Mouse (Mus musculus) MEL (cell line): ENCODE results near the gene Inpp5a. TPM values are rescaled to one million over a fixed set of nuclear protein-coding genes. Genes with fewer than 3 reads are reported as not detected.

Experiments used
- DNase-seq: peaks from one replicate; pipeline ENCODE4 v3.0.0; 2011; ENCODE audit warnings: low read depth, low spot score
- H3K27ac ChIP-seq: 2 replicates; pipeline ENCODE4 v1.5.1; 2012; ENCODE audit warnings: low read depth, mild to moderate bottlenecking, control low read depth, low read length, moderate library complexity; ENCODE audit not compliant: control insufficient read depth
- H3K27me3 ChIP-seq, 2 experiments: fragments of 150-350 bp in 1 of 2; sonication (generic) in 1 of 2; 2 replicates each; pipeline ENCODE4 v1.6.1; 2012; ENCODE audit warnings: low read length in 2 of 2, mild to moderate bottlenecking in 2 of 2, improper control_type of control experiment in 1 of 2, moderate library complexity in 1 of 2; ENCODE audit not compliant: insufficient read depth in 2 of 2, control insufficient read depth in 1 of 2
- H3K36me3 ChIP-seq, 2 experiments: 2 replicates each; pipeline ENCODE4 v1.6.1; 2012 to 2014; ENCODE audit warnings: low read length in 2 of 2, improper control_type of control experiment in 1 of 2, inconsistent platforms in 1 of 2, mild to moderate bottlenecking in 1 of 2; ENCODE audit not compliant: insufficient read depth in 2 of 2, control insufficient read depth in 1 of 2
- H3K4me1 ChIP-seq, 2 experiments: fragments of 150-350 bp in 1 of 2; sonication (generic) in 1 of 2; 2 replicates each; pipeline ENCODE4 v1.6.1; 2012; ENCODE audit warnings: low read length in 2 of 2, improper control_type of control experiment in 1 of 2, mild to moderate bottlenecking in 1 of 2; ENCODE audit not compliant: insufficient read depth in 2 of 2, control insufficient read depth in 1 of 2
- H3K4me3 ChIP-seq, 2 experiments: fragments of 150-350 bp in 1 of 2; sonication (generic) in 1 of 2; 2 replicates each; pipeline ENCODE4 v1.5.1; 2012; ENCODE audit warnings: low read depth in 2 of 2, low read length in 2 of 2, mild to moderate bottlenecking in 2 of 2, moderate library complexity in 2 of 2, control low read depth in 1 of 2, improper control_type of control experiment in 1 of 2; ENCODE audit not compliant: control insufficient read depth in 1 of 2, insufficient read depth in 1 of 2
- H3K79me2 ChIP-seq: 2 replicates; pipeline ENCODE4 v1.6.1; 2012; ENCODE audit warnings: mild to moderate bottlenecking, low read length, moderate library complexity; ENCODE audit not compliant: control insufficient read depth, poor library complexity, insufficient read depth
- H3K9ac ChIP-seq: 2 replicates; pipeline ENCODE4 v1.6.1; 2012; ENCODE audit warnings: low read depth, mild to moderate bottlenecking, control low read depth, low read length, moderate library complexity; ENCODE audit not compliant: control insufficient read depth, poor library complexity, severe bottlenecking
- H3K9me3 ChIP-seq: fragments of 150-350 bp; sonication (generic); replicated peaks from 2 replicates; pipeline ENCODE4 v1.6.1; 2012; ENCODE audit warnings: mild to moderate bottlenecking, low read length, improper control_type of control experiment, moderate library complexity; ENCODE audit not compliant: insufficient read depth
- BHLHE40 ChIP-seq: IDR thresholded peaks from 2 replicates; pipeline ENCODE4 v1.6.1; 2012; ENCODE audit warnings: low read depth, mild to moderate bottlenecking, inconsistent platforms, low read length, improper control_type of control experiment, borderline replicate concordance
- CHD1 ChIP-seq: IDR thresholded peaks from 2 replicates; pipeline ENCODE4 v1.6.1; 2012; ENCODE audit warnings: low read depth, mild to moderate bottlenecking, inconsistent platforms, low read length, improper control_type of control experiment
- ELF1 ChIP-seq: IDR thresholded peaks from 2 replicates; pipeline ENCODE4 v1.6.1; 2014; ENCODE audit warnings: low read depth, mild to moderate bottlenecking, inconsistent platforms, low read length, improper control_type of control experiment, moderate library complexity
- ETS1 ChIP-seq: IDR thresholded peaks from 2 replicates; pipeline ENCODE4 v1.6.1; 2012; ENCODE audit warnings: low read depth, mild to moderate bottlenecking, inconsistent platforms, low read length, improper control_type of control experiment, moderate library complexity
- GABPA ChIP-seq: IDR thresholded peaks from 2 replicates; pipeline ENCODE4 v1.6.1; 2012; ENCODE audit warnings: low read depth, mild to moderate bottlenecking, inconsistent platforms, low read length, improper control_type of control experiment, moderate library complexity
- GATA1 ChIP-seq: IDR thresholded peaks from 2 replicates; pipeline ENCODE4 v1.6.1; 2011; ENCODE audit warnings: low read depth, low read length, improper control_type of control experiment
- KAT2A ChIP-seq: conservative IDR thresholded peaks from 2 replicates; pipeline ENCODE4 v1.6.1; 2012; ENCODE audit warnings: low read depth, low read length, improper control_type of control experiment, inconsistent platforms
- MAFK ChIP-seq: IDR thresholded peaks from 2 replicates; pipeline ENCODE4 v1.6.1; 2011; ENCODE audit warnings: low read depth, mild to moderate bottlenecking, low read length, improper control_type of control experiment, borderline replicate concordance
- MAX ChIP-seq: IDR thresholded peaks from 2 replicates; pipeline ENCODE4 v1.6.1; 2011; ENCODE audit warnings: low read length, improper control_type of control experiment
- MAZ ChIP-seq: IDR thresholded peaks from 2 replicates; pipeline ENCODE4 v1.6.1; 2012; ENCODE audit warnings: low read depth, mild to moderate bottlenecking, inconsistent platforms, low read length, improper control_type of control experiment
- MYB ChIP-seq: IDR thresholded peaks from 2 replicates; pipeline ENCODE4 v1.6.1; 2011; ENCODE audit warnings: mild to moderate bottlenecking, low read depth, low read length, improper control_type of control experiment
- MYC ChIP-seq: IDR thresholded peaks from 2 replicates; pipeline ENCODE4 v1.6.1; 2011; ENCODE audit warnings: low read depth, mild to moderate bottlenecking, low read length, improper control_type of control experiment, moderate library complexity
- NELFE ChIP-seq: IDR thresholded peaks from 2 replicates; pipeline ENCODE4 v1.6.1; 2011; ENCODE audit warnings: low read depth, low read length, improper control_type of control experiment
- NRF1 ChIP-seq: IDR thresholded peaks from 2 replicates; pipeline ENCODE4 v1.6.1; 2014; ENCODE audit warnings: low read depth, mild to moderate bottlenecking, inconsistent platforms, low read length, improper control_type of control experiment, moderate library complexity; ENCODE audit not compliant: poor library complexity, insufficient read depth, severe bottlenecking
- POLR2A ChIP-seq, 2 experiments: IDR thresholded peaks; 2 replicates each; pipeline ENCODE4 v1.6.1; 2011 to 2012; ENCODE audit warnings: low read length in 2 of 2, mild to moderate bottlenecking in 2 of 2, control low read depth in 1 of 2, improper control_type of control experiment in 1 of 2, low read depth in 1 of 2, moderate library complexity in 1 of 2; ENCODE audit not compliant: control insufficient read depth in 1 of 2, insufficient read depth in 1 of 2, poor library complexity in 1 of 2
- POLR2AphosphoS2 ChIP-seq: IDR thresholded peaks from 2 replicates; pipeline ENCODE4 v1.6.1; 2011; ENCODE audit warnings: low read length, improper control_type of control experiment
- POLR2AphosphoS5 ChIP-seq: IDR thresholded peaks from 2 replicates; pipeline ENCODE4 v1.6.1; 2012; ENCODE audit warnings: low read depth, borderline replicate concordance, mild to moderate bottlenecking, inconsistent platforms, low read length, moderate library complexity, mixed read lengths
- SMC3 ChIP-seq: IDR thresholded peaks from 2 replicates; pipeline ENCODE4 v1.6.1; 2011; ENCODE audit warnings: low read depth, low read length, improper control_type of control experiment
- TBP ChIP-seq: IDR thresholded peaks from 2 replicates; pipeline ENCODE4 v1.8.0; 2011; ENCODE audit warnings: low read depth, low read length, improper control_type of control experiment
- TCF12 ChIP-seq: IDR thresholded peaks from 2 replicates; pipeline ENCODE4 v1.6.1; 2014; ENCODE audit warnings: low read depth, mild to moderate bottlenecking, inconsistent platforms, low read length, improper control_type of control experiment, moderate library complexity
- UBTF ChIP-seq: IDR thresholded peaks from 2 replicates; pipeline ENCODE4 v1.6.1; 2012; ENCODE audit warnings: low read depth, mild to moderate bottlenecking, inconsistent platforms, low read length, improper control_type of control experiment, moderate library complexity, borderline replicate concordance; ENCODE audit not compliant: insufficient read depth
- USF1 ChIP-seq: IDR thresholded peaks from 2 replicates; pipeline ENCODE4 v1.6.1; 2014; ENCODE audit warnings: low read depth, mild to moderate bottlenecking, inconsistent platforms, low read length, improper control_type of control experiment, moderate library complexity
- ZC3H11A ChIP-seq: IDR thresholded peaks from 2 replicates; pipeline ENCODE4 v1.6.1; 2012; ENCODE audit warnings: low read depth, mild to moderate bottlenecking, inconsistent platforms, low read length, improper control_type of control experiment
- ZNF384 ChIP-seq: IDR thresholded peaks from 2 replicates; pipeline ENCODE4 v1.6.1; 2012; ENCODE audit warnings: low read depth, mild to moderate bottlenecking, inconsistent platforms, low read length, improper control_type of control experiment
- polyA plus RNA-seq, 2 experiments: library from polyadenylated mRNA; stranded (reverse) in 1 of 2; unstranded in 1 of 2; fragments of >175 nt in 1 of 2; fragments of >200 nt in 1 of 2; gene quantifications; 2 replicates each; pipeline versions ENCODE4 v1.2.1 to v1.2.4; 2012; ENCODE audit warnings: low replicate concordance in 2 of 2, low read depth in 1 of 2; ENCODE audit not compliant: insufficient read length in 2 of 2, insufficient read depth in 1 of 2, missing spikeins in 1 of 2
- total RNA-seq: library from RNA; depleted of rRNA; stranded (reverse); fragments of 300-350 nt; gene quantifications from 2 replicates; pipeline ENCODE4 v1.2.3, GENCODE M21; 2012

Inpp5a gene
- total and polyA plus RNA-seq, 3 experiments = 5.7 to 14.4 TPM; not detected in 1

GRCm38 (mm10) chr7:139461344-139461743 lies 72.4 kb downstream of the Inpp5a start:
- H3K9ac ChIP-seq = no peak overlapping the region
- H3K4me1 ChIP-seq = peaks cover 10 to 15% of the 10 kb centered on the region in 2 experiments
- no peak for DNase-seq
- no peaks in the 10 kb centered on the region for H3K27me3 ChIP-seq
- no peaks in the 10 kb centered on the region for H3K9me3 ChIP-seq
- H3K27ac ChIP-seq = no peak overlapping the region
- H3K79me2 ChIP-seq = no peaks in the 10 kb centered on the region
- no peak for TF ChIP-seq GATA1
- no peak for TF ChIP-seq MYB
- no peak for TF ChIP-seq NRF1
- no peak for TF ChIP-seq POLR2AphosphoS5
- no peak for TF ChIP-seq UBTF
- TF ChIP-seq GABPA = no peak
- no peak for TF ChIP-seq MAFK
- H3K36me3 ChIP-seq = peaks cover 0 to 16% of the 10 kb centered on the region in 2 experiments; a peak in 2 of 4 replicates
- H3K4me3 ChIP-seq = no peak overlapping the region

- Histone ChIP-seq H3K4me3 (no peak overlapping the region), H3K4me1 (peaks cover 14 to 23% of the 10 kb centered on the region in 2 experiments), H3K9ac (no peak overlapping the region), H3K9me3 (no peaks in the 10 kb centered on the region), H3K27ac (no peak overlapping the region), H3K36me3 (peaks cover 0 to 18% of the 10 kb centered on the region in 2 experiments; a peak in 2 of 4 replicates), H3K27me3 (no peaks in the 10 kb centered on the region), H3K79me2 (no peaks in the 10 kb centered on the region; the same call in 1 of the 2 replicates)
- DNase-seq = no peak
- no peak for TF ChIP-seq ZNF384
- TF ChIP-seq TCF12 = no peak
- no peak for TF ChIP-seq SMC3
- TF ChIP-seq ELF1 = no peak
These were observed 73.2 kb downstream of the Inpp5a start for GRCm38 (mm10) chr7:139462142-139462541.

GRCm38 (mm10) chr7:139465538-139465937 lies 76.6 kb downstream of the Inpp5a start:
- H3K4me3 ChIP-seq = no peak overlapping the region
- H3K79me2 ChIP-seq = no peaks in the 10 kb centered on the region; the same call in 1 of the 2 replicates
- no peaks in the 10 kb centered on the region for H3K27me3 ChIP-seq
- peak overlapping the region; percentile 44; the same call in 1 of the 2 replicates for H3K27ac ChIP-seq
- TF ChIP-seq NELFE (no peak), MYC (no peak), UBTF (no peak), NRF1 (no peak), POLR2AphosphoS2 (no peak), MAFK (no peak), MAX (no peak), KAT2A (no peak), POLR2A (IDR thresholded peaks at IDR 0.05; ENCODE audit: control insufficient read depth in 1 of 2, insufficient read depth in 1 of 2, low read depth in 1 of 2, low read length in 2 of 2, poor library complexity in 1 of 2) (no peak), MAZ (no peak), TBP (no peak), USF1 (no peak), BHLHE40 (no peak), ZNF384 (no peak), GABPA (no peak), ELF1 (no peak), CHD1 (no peak), ZC3H11A (no peak), GATA1 (no peak), ETS1 (no peak)
- peaks cover 19 to 31% of the 10 kb centered on the region in 2 experiments for H3K4me1 ChIP-seq
- DNase-seq = peak; percentile 21
- H3K9me3 ChIP-seq = no peaks in the 10 kb centered on the region
- H3K36me3 ChIP-seq = peaks cover 0 to 28% of the 10 kb centered on the region in 2 experiments; a peak in 2 of 4 replicates
- H3K9ac ChIP-seq = peak overlapping the region; percentile 8; the same call in 1 of the 2 replicates
